Mouse (Mus musculus) heart, adult 2 months (tissue): ENCODE data around the gene Cavin4. TPM values are rescaled to one million over a fixed set of nuclear protein-coding genes. Genes with fewer than 3 reads are reported as not detected.
"Not testable (repeated sequence)": the region's sequence is repeated elsewhere in the genome, so short reads cannot be mapped to it uniquely, and the experiment has no call there.

Experiments used
- DNase-seq, 2 experiments: peaks; one replicate each; pipeline ENCODE4 v3.0.0; 2021
- H3K27ac ChIP-seq: fragments of 200-600 bp; 2 replicates; pipeline ENCODE4 v1.8.1; 2022
- H3K27me3 ChIP-seq: fragments of 200-500 bp; 2 replicates; pipeline ENCODE4 v1.6.1; 2012; ENCODE audit warnings: mild to moderate bottlenecking, low read length, inconsistent platforms, mixed read lengths; ENCODE audit not compliant: control insufficient read depth, insufficient read depth
- H3K36me3 ChIP-seq: fragments of 200-500 bp; 2 replicates; pipeline ENCODE4 v1.6.1; 2012; ENCODE audit warnings: low read length, inconsistent platforms; ENCODE audit not compliant: control insufficient read depth, insufficient read depth
- H3K4me1 ChIP-seq: fragments of 200-500 bp; 2 replicates; pipeline ENCODE4 v1.6.1; 2011; ENCODE audit warnings: low read length; ENCODE audit not compliant: control insufficient read depth, insufficient read depth
- H3K4me3 ChIP-seq: fragments of 200-600 bp; 2 replicates; pipeline ENCODE4 v1.8.1; 2022
- H3K79me2 ChIP-seq: fragments of 200-500 bp; replicated peaks from 2 replicates; pipeline ENCODE4 v1.6.1; 2012; ENCODE audit warnings: mild to moderate bottlenecking, inconsistent platforms, low read length, moderate library complexity, mixed read lengths; ENCODE audit not compliant: control insufficient read depth, insufficient read depth
- H3K9ac ChIP-seq: fragments of 200-500 bp; 2 replicates; pipeline ENCODE4 v1.6.1; 2012; ENCODE audit warnings: low read depth, mild to moderate bottlenecking, control low read depth, inconsistent platforms, low read length, mixed read lengths
- CTCF ChIP-seq: fragments of 200-600 bp; IDR thresholded peaks from 2 replicates; pipeline ENCODE4 v1.8.1; 2022; ENCODE audit warnings: antibody characterized with exemption, mild to moderate bottlenecking, moderate library complexity
- EP300 ChIP-seq: fragments of 200-500 bp; IDR thresholded peaks from 2 replicates; pipeline ENCODE4 v1.6.1; 2011; ENCODE audit warnings: low read depth, low read length, control low read depth; ENCODE audit not compliant: insufficient read depth
- POLR2A ChIP-seq: fragments of 200-500 bp; IDR thresholded peaks from 2 replicates; pipeline ENCODE4 v1.6.1; 2011; ENCODE audit warnings: mild to moderate bottlenecking, low read depth, low read length, control low read depth; ENCODE audit not compliant: insufficient read depth
- WGBS: fragments of 180-500 bp; shearing (Covaris S2); methylation state at CpG from one replicate; pipeline ENCODE4 v1.1.7; 2018; 5-methylcytosine and 5-hydroxymethylcytosine counted together
- intact Hi-C: fragments of 180-260 bp; cut with DNase I; formaldehyde crosslinking; loops from one replicate; pipeline ENCODE4 v1.15.1; 2025
- polyA plus RNA-seq: library from polyadenylated mRNA; depleted of rRNA; stranded (reverse); fragments of >200 nt; gene quantifications from 2 replicates; pipeline ENCODE4 v1.2.3, GENCODE M21; 2012
- total RNA-seq, 2 experiments: library from RNA; stranded (reverse); gene quantifications; 2 replicates each; pipeline ENCODE4 v1.2.3; 2021

Gene Cavin4
- total and polyA plus RNA-seq, 3 experiments: 22.1 to 107 (median 102) TPM

DNA sequence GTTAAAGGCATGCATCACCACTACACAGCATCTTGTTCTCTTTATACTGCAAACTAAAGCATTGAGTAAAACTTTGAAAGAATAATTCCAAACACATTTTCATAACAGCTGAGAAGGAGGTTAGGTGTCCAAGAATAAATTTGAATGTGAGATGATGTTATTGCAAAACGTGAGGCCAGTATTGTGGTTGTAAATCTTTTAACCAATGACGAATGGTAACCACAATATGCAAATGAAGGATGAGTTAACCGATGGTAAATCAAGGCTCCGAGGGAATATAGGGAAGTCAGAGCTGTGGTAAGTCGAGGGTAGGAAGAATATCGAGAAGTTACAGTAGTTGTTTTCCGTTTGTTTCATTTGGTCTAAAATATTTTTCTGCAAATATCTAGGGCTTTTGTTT lies 11.1 kb downstream of the Cavin4 start:
- intact Hi-C loops: no loop called here
- 82% methylated on average over 7 of the region's 7 CpGs for WGBS
- Histone ChIP-seq H3K4me1 (no peaks in the 10 kb centered on the region), H3K79me2 (no peaks in the 10 kb centered on the region), H3K4me3 (no peak overlapping the region), H3K36me3 (no peaks in the 10 kb centered on the region), H3K9ac (no peak overlapping the region), H3K27me3 (no peaks in the 10 kb centered on the region), H3K27ac (no peak overlapping the region)
- DNase-seq: no peak
- TF ChIP-seq EP300 (no peak), POLR2A (no peak), CTCF (no peak)

DNA sequence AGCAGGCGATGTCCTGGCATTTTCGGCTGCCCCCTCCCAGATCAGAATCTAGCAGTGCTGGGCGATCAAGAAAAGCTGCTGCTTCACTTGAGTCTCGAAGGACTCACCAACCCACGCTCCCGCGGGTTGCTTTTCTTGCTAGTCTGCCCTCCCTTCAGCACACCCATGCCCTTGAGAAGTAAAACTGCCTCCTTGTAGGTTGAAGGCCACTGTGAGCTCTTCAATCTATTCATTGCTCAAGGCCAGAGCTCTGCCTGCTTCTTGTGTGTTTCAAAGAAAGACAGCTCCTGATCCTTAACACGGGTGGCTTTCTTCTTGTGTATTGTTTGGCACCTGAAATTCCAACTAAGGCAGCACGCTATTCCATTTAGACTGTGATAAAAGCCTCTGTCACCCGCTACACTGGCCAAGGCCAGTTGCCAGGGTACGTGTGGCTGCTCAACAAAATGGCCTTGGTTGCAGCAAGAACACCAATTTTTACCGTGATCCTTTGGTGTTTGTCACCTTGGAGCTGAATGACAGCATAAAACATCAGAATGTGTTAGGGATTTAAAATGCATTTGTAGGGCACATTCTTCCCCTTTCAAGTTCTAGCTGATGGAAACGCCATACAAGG lies 13.4 kb downstream of the Cavin4 start:
- H3K9ac ChIP-seq: no peak overlapping the region
- no peak overlapping the region for H3K27ac ChIP-seq
- H3K4me3 ChIP-seq: no peak overlapping the region
- H3K4me1 ChIP-seq: no peaks in the 10 kb centered on the region
- H3K36me3 ChIP-seq: no peaks in the 10 kb centered on the region
- intact Hi-C loops: no loop called here
- DNase-seq: no peak
- no peaks in the 10 kb centered on the region for H3K27me3 ChIP-seq
- TF ChIP-seq CTCF: no peak
- no peak for TF ChIP-seq POLR2A
- TF ChIP-seq EP300: no peak
- WGBS: 82% methylated on average over 13 of the region's 13 CpGs
- H3K79me2 ChIP-seq: no peaks in the 10 kb centered on the region

DNA sequence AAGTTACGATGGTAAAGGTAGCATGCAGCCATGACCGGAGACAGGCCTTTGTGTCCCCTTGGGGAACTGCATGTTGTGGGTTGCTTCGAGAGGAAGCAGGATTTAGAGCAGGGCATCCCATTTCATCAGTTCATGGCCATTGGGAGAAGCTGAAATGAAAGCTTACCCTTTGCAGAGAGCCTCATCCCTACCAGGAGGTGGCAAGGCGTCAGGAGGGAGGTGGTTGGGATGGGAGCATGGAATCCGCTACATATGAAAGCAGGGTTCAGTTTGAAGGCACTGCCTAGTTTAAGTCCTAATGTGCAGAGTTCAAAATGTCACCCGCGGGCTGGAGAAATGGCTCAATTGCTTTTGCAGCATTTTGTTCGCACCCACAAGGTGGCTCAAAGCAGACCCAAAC lies 14.0 kb downstream of the Cavin4 start:
- no peak overlapping the region for H3K4me3 ChIP-seq
- intact Hi-C loops: no loop called here
- no peak for DNase-seq
- H3K27me3 ChIP-seq: no peaks in the 10 kb centered on the region
- H3K36me3 ChIP-seq: no peaks in the 10 kb centered on the region
- 92% methylated on average over 8 of the region's 8 CpGs for WGBS
- no peak overlapping the region for H3K9ac ChIP-seq
- TF ChIP-seq EP300: no peak
- no peak for TF ChIP-seq POLR2A
- no peak for TF ChIP-seq CTCF
- no peak overlapping the region for H3K27ac ChIP-seq
- H3K79me2 ChIP-seq: no peaks in the 10 kb centered on the region
- H3K4me1 ChIP-seq: no peaks in the 10 kb centered on the region

DNA sequence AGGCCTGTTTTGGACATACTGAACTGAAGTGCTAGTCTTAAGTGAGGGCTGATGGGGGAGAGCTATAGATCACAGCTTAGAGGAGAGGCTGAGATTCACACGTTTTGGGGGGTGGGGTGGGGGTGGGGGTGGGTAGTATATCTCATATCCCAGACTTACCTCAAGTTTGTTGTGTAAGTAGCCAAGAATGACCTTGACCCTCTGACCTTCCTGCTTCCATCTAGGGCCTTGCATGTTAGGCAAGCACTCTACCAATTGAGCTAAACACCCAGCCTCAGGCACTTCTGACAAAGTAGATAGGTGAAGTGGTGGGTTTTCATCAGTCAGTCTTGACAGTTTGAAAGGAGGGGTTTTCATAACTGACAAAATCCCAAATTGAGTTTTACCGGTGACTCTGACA lies 14.5 kb downstream of the Cavin4 start:
- H3K27me3 ChIP-seq: no peaks in the 10 kb centered on the region
- TF ChIP-seq CTCF: no peak
- no peak for TF ChIP-seq POLR2A
- TF ChIP-seq EP300: no peak
- intact Hi-C loops: no loop called here

DNA sequence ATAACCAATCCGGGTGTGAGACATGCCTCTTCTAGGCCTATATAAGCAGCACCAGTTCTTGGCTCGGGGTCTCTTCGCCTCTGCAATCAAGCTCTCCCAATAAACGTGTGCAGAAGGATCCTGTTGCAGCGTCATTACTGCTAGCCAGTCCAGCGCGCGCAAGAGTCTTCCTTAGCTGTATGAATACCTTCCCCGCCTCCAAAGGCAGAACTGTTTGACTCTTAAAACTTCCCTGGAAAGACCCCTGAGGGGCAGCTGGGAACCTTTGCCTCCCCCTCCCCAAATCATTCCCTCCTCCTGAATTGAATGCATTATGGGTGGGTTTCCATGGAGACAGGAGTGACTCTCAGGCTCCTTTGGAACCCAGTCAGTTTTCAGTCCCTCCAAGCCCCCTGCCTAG lies 15.5 kb downstream of the Cavin4 start:
- intact Hi-C loops: no loop called here
- Histone ChIP-seq H3K27me3 (no peaks in the 10 kb centered on the region), H3K4me3 (no peak overlapping the region), H3K79me2 (no peaks in the 10 kb centered on the region), H3K27ac (no peak overlapping the region), H3K36me3 (no peaks in the 10 kb centered on the region), H3K4me1 (no peaks in the 10 kb centered on the region), H3K9ac (no peak overlapping the region)
- TF ChIP-seq EP300: no peak
- no peak for TF ChIP-seq CTCF
- no peak for TF ChIP-seq POLR2A
- 95% methylated on average over 9 of the region's 9 CpGs for WGBS
- no peak for DNase-seq

More for the DNA sequence above, 14.5 kb downstream of the Cavin4 start:
- 66% methylated on average over 2 of the region's 2 CpGs for WGBS
- Histone ChIP-seq H3K27ac (no peak overlapping the region), H3K4me1 (no peaks in the 10 kb centered on the region), H3K4me3 (no peak overlapping the region), H3K79me2 (no peaks in the 10 kb centered on the region), H3K36me3 (no peaks in the 10 kb centered on the region), H3K9ac (no peak overlapping the region)
- DNase-seq: no peak

DNA sequence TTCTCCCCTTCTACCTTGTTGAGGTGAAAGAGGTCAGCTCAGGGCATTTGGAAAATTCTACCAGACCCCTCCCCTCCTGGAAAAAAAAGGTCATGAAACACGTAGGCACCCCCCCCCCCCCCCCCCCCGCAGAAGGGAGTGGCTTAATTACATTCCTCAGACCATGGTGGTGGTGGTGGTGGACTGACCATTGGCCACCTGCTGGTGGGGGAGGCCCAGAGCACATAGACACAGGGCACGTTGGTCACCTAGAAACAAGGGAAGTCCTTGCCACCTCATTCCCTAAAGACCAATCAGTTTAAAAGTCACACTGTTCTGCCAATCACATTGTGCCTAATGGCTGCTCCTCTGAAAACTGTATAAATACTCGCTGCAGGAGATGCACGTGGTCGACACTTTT lies 16.4 kb downstream of the Cavin4 start:
- WGBS: 59% methylated on average over 5 of the region's 6 CpGs
- not testable (repeated sequence) for H3K27me3 ChIP-seq, H3K36me3 ChIP-seq, H3K4me1 ChIP-seq, H3K79me2 ChIP-seq, H3K9ac ChIP-seq, H3K4me3 ChIP-seq, DNase-seq, H3K27ac ChIP-seq
- intact Hi-C loops: loop anchor here (2.0 to 10.0 kb wide), 5 partner anchors 47 to 455 kb away; partner anchors contain the start of gene Tmeff1
